Mouse (Mus musculus) adrenal gland, postnatal 14 days (tissue): ENCODE data around the gene Sar1b. TPM values are rescaled to one million over a fixed set of nuclear protein-coding genes. Genes with fewer than 3 reads are reported as not detected.
"Not testable (repeated sequence)": the region's sequence is repeated elsewhere in the genome, so short reads cannot be mapped to it uniquely, and the experiment has no call there.

Experiments used
- DNase-seq: peaks from one replicate; pipeline ENCODE4 v3.0.0; 2021; ENCODE audit warnings: mixed read lengths
- total RNA-seq: library from RNA; stranded (reverse); gene quantifications from 2 replicates; pipeline ENCODE4 v1.2.3, GENCODE M21; 2021

The Sar1b gene
- total RNA-seq, 1 experiment from 2014 or later, result 99.2 TPM

DNA sequence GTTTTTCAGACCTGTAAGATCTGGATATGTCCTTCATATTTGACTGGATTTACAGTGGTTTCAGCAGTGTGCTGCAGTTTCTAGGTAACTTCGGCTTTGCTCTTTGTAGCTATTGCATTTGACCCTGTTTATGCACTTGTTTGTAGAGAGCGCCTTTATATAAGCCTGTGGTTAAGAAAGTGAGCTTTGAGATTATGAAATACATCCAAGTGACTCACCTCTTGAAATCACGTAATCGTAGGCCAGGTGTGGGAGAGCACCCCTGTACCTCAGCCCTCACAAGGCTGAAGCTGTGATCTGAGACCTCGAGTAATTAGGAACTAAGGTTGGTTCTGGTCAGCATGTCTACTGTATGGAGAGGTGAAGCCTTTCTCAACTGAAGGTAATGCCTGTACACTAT lies 14.0 kb downstream of the Sar1b start:
- DNase-seq, result no peak

DNA sequence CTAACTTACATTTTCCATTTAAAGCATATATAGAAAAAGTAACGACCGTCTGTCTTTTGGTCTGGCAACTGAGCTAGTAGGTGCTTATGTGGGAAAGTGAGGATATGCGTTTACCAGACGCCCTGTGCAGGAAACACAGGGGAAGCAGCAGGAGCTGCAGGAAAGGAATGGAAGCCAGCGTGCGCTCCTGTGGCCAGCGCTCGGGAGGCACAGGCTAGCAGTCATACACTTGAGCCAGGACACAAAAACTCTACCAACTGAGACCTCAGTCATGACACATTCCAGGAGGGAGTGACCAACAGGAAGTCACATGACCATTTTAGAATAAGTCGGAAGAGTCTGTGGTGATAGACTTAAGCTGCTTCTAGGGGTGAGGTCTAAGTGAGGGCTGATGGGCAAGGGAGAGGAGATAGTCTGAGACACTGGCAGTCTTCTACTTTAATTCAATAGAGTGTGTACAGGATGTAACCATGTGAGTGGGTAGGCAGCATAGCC lies 17.3 kb downstream of the Sar1b start:
- no peak for DNase-seq

DNA sequence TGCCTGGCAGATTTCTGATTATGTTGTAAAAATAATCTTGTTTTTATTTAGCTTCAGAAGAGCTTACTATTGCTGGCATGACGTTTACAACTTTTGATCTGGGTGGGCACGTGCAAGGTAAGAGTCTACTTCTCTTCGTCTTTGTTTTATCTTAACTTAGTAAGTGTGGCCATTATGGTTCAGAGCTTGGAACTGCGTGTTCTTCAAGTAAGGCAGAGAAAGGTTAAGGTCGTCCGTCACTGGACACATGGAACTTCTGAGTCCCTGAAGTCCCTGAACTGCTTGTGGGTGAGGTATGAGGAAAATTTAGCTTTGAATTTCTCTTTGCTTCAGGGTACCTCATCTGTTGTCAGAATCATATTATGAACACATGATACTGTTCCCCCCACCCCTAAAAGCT lies 19.2 kb downstream of the Sar1b start:
- no peak for DNase-seq

DNA sequence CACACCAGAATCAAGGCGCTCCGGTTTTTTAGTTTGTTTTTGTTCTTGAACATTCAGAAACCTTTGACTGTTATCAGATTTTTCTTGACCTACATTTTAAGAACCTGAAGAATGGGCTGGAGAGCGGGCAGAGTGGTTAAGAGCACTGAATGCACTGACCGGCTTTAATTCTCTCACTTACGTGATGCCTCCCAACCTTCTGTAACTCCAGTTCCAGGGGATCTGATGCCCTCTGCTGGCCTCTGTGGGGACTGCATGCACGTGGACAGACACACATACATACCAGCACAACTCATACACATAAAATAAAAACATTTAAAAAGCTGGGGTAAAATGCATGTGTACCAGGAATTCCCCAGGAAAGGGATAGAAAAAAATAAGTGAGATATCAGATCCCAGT lies 22.4 kb downstream of the Sar1b start:
- peak; percentile 78 for DNase-seq

DNA sequence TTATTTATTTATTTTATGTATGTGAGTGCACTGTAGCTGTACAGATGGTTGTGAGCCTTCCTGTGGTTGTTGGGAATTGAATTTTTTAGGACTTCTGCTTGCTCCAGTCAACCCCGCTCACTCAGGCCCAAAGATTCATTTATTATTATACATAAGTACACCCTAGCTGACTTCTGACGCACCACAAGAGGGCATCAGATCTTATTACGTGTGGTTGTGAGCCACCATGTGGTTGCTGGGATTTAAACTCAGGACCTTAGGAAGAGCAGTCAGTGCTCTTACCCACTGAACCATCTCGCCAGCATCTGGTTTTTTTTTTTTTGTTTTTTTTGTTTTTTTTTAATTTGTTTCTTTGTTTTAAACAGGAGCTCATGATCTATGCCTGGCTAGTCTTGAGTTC lies 26.2 kb downstream of the Sar1b start:
- not testable (repeated sequence) for DNase-seq

DNA sequence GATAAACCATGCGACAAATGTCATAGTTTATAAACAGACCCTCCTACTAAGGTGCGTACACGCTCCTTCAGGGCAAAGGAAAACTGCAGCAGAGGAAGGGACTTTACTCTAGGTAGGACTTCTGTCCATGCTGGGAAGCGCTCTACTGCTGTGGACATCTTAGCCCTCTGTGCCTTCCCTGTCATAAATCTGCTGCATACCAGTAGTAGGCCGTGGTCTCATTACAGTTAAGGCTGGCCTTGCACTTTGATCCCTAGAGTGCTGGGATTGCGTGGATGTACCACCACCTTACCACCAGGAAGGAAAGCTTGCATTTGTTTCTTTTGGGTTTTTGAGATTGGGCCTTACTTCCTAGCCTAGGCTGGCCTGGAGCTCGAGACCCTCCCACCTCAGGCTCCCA lies 27.2 kb downstream of the Sar1b start:
- DNase-seq, result no peak

DNA sequence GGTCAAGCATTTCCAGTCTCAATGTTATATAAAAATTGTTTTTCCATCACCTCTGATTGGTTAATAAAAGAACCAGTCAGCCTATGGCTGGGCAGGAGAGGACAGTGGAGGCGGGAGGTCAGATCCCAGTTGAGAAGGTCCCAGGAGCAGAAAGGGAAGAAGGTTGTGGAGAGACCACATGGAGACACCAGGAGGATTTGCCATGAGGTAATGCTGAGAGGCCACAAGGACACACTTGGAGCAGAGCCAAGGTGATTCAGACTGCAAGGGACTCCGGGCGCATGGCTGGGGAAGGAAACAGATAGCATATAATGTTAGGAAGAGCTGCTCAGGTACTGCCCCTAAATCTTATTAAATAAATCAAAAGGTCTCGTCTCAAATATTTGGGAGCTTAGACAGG lies 32.8 kb downstream of the Sar1b start:
- DNase-seq, result peak; percentile 85

DNA sequence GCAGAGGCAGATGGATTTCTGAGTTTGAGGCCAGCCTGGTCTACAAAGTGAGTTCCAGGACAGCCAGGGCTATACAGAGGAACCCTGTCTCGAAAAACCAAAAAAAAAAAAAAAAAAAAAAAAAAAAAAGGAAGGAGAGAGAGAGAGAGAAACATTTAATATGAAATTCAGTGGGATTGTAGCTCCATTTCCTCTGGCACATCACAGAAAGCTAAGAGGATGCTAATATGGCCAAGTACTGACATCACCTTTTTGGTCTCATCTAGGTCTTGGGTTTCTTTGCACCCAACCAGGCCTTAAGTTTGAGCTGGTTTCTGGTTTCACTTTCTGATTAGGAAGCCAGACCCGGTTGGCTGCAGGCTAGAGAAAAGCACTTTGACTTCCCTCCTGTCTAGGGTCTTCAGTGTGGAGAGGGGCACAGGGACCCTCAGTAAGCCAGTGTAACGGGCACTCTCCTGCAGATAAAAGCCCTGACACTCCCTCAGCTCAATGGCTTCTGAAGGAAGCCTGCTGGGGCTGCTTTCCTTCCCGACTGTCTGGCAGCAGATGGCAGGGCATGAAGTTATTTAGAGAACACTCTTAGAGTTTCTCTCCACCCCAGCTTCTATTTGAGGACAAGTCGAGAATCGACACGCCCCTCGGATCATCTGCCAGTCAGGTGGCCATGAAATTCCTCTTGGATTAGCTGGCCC lies 37.3 kb downstream of the Sar1b start:
- DNase-seq, result no peak

DNA sequence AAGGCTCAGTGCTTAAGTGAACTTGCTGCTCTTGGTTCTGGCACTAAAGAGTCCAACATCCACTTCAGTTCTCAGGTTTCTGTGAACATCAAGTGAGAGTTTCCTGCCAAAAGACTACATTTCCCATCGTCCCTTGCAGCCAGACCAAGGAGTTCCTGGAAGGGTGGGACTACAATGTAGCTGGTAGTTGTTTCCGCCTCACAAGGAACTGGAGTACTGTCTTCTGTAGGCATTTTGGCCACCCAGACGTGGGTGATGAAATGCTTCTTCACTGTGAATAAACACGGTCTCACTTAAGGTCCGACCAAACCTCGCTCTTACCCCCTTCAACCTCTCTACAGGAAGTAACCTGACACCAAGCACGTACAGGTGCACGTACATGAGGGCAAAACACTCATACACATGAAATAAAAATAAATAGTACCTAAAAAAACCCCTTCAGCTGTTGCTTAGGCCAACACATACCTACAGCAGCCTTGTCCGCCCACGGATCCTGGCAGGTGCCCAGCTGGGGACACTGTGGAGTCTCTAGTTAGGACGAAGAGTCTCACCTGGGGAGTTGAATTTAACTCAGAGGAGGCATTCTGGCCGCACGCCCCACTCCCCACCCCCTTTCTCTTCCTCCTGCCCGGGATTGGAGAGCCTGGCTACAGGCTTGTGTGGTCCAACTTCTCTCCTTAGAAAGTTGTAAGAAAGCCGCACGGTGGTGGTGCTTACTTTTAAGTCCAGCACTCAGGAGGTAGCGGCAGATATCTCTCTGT lies 41.9 kb downstream of the Sar1b start:
- DNase-seq, result peak; percentile 86

DNA sequence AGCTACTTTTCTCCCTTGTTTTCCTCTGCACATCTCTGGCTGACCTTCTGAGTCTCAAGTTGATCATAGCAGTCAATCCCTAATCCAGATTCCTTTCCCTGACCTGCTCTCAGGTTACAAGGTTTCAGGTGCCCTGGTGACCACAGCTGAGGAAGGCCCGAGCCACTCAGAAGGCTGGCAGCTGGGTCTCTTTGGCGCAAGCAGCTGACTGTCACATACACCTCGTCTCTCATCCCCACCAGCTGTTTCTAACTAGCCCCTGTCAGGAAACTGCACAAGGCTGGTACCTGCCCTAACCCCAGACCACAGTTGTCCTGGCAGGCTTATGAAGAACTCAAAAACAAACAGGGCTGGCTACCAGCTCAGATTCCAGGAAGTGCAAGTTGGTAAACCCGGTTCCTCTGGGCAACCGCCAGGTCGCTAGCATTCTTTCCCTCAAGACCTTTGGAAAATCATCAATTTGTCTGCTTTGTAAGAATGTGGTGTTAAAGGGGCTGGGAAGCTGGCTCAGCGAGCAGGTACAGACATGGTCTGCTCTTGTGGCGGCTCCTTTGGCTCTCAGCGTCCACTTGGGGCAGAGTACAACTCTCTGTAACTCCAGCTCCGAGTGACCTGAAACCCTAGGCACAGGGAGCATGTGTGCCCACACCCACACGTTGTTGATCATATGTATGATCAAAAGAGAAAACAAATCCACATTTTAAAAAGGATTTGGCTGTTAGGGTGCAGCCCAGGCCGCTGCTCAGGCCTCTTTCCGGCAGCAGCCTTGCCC lies 43.8 kb downstream of the Sar1b start:
- DNase-seq, result no peak

DNA sequence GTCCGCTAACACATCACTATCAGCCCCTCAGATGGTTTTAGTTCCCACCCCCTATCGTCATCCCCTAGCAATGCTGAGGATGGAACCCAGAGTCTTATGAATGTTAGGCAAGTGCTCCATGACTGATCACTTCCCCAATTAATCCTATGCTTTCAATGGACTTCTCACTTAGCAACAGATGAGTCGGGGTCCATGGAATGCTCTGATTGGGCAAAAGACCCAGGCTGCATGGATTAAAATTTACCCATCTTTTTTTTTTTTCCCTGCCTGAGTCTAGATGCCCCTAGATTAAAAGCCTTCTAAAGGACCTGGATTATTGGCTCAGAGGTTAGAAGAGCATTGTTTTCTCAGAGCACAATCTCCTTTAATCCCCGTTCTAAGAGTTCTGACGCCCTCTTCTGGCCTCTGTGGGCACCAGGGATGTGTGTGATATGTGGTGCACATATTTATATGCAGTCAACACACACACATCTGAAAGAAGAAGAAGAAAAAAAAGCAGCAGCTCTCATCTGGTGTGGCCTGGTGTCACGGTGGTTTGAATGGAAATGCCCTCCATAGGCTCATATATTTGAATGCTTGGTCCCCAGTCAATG lies 46.2 kb downstream of the Sar1b start:
- DNase-seq, result peak; percentile 49

DNA sequence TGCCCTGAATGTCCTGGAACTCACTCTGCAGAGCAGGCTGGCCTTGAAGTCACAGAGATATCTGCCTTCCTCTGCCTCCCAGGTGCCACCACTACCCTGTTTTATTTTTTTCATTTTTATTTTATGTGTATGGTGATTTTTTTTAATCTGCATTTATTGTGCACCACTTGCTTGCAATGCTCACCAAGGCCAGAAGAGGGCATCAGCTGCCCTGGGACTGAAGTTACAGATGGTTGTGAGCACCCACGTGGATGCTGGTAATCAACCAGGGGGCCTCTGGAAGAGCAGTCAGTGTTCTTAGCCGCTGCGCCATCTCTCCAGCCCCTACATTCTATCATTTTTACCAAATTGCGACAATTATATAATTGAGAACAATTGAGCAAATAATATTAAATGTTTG lies 47.7 kb downstream of the Sar1b start:
- DNase-seq, result no peak

DNA sequence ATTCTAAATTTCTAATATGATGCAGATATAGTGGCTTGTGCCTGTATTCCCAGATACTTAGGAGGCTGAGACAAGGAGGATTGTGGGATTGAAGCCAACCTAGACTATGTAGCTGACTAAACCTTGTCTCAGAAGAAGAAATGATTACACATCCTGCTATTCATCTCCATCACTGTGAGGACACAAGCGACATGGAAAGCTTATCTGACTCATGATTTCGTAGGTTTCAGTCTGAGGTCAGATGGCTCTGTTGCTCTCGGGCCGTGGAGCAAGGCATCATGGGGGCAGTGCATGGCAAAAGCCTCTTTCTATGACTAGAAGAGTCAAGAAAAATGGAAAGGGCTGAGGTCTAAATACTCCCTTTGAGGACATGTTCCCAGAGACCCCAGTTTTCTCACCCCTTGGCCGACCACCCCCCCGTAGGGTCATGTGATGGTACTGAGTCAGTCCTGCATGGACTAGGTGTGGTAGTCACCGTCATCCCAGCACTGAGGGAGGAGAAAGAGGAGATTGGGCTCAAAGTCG lies 48.6 kb downstream of the Sar1b start:
- peak; percentile 21 for DNase-seq

DNA sequence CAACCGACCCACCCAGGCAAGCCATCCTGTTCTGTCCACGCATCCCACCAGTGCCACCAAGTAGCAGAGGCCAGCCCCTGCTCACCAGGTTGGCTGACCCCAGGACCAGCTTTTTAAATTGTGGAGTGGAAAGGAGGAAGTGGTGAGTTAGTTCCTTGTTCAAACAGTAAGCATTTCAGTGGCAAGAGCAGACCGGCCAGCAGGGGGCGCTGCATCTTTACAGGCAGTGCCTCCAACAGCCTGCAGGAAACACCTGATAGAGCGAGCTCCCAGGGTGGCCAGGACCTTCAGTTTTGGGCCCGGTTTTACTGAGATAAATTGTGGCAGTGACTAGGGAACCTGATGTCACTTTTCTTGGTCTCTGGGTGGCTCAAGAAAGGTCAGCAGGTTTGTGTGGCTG lies 54.3 kb downstream of the Sar1b start:
- peak; percentile 96 for DNase-seq

DNA sequence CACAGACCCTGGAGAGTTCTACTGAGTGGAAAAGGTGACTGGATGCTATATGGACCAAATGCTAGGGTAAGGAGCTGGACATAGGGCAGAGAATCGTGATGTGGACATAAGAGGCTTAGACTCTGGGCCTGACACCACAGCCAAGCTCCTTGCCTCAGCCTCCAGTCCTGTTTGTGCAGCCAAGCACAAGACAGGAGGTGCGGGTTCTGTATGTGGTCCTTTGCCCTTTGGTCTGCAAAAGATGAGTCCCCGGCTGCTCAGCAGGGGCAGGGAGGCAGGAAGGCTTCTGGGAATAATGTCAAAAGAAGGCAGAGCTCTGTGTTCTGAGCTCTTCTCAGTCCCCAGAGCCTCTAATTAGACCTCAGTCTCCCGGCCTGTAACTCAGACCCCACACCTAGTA lies 55.4 kb downstream of the Sar1b start:
- no peak for DNase-seq

DNA sequence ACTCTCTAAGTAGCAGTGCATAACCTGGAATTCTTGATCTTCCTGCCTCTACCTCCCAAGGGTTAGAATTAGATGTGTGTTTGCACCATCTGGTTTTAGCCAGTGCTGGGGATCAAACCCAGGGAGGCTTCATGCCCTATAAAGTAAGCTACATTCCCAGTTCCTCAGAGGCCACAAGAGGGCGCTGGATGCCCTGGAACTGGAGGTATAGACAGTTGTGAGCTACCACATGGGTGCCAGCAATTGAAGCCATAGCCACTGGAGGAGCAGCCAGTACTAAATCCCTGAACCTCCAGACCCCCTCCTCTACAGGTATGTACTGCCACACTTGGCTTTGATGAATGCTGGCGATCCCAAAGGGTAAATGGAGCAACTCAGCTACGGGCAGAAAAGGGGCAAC lies 56.5 kb downstream of the Sar1b start:
- DNase-seq, result peak; percentile 71

DNA sequence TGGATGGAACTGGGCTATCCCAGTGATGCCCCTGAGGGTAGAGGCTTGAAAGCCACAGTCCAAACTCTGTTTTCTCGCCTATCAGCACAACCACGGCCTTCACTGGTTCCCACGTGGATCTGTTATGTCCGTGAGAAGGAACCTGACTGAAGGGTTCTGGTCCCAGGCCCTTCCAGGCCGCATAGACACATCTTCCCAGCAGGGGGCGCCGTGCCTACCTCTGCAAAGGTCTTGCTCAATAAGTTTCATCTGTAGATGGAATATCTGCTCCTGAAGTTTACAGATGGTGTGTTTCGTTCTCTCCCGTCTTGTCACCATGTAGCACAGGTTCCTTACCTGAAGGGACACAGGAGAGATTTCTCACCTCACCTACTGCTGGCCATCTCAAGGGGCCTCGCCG lies 57.4 kb downstream of the Sar1b start:
- DNase-seq, result peak; percentile 93

DNA sequence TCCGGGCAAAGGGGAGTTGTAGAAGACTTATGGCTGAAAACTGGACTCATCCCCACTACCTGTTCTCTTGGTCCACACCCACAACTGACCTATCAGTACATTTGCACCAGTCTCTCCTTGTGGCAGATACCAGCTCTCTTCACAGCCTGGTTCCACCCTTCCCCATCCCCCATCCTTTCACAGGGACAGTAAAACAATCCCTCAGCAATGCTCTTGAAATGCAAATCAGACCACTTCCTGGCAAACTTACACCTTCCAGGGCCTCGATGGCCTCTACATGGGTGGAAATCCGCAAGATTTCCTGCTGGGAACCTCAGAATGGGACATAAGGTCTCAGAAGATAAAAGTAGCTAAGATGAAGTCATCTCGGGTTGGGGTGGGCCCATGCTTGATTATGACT lies 59.2 kb downstream of the Sar1b start:
- no peak for DNase-seq

DNA sequence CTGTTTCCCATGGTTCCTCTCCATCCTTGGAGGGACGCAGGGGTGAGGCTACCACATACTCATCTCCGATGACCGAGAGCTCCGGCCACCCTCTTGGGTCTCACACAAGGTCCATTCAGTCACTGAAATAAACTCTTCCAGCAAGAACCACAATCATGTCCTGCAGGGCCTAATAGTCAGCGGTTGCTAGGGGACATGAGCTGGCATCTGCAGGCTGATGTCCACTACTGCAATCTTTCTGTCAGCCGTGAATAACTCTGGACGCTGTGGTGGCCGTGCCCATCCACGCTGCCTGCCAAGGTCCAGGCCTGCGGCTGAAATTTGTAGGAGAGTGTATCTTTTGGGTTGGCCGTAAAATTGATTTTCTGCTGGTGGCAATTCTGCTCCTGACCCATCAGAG lies 59.8 kb downstream of the Sar1b start:
- no peak for DNase-seq

DNA sequence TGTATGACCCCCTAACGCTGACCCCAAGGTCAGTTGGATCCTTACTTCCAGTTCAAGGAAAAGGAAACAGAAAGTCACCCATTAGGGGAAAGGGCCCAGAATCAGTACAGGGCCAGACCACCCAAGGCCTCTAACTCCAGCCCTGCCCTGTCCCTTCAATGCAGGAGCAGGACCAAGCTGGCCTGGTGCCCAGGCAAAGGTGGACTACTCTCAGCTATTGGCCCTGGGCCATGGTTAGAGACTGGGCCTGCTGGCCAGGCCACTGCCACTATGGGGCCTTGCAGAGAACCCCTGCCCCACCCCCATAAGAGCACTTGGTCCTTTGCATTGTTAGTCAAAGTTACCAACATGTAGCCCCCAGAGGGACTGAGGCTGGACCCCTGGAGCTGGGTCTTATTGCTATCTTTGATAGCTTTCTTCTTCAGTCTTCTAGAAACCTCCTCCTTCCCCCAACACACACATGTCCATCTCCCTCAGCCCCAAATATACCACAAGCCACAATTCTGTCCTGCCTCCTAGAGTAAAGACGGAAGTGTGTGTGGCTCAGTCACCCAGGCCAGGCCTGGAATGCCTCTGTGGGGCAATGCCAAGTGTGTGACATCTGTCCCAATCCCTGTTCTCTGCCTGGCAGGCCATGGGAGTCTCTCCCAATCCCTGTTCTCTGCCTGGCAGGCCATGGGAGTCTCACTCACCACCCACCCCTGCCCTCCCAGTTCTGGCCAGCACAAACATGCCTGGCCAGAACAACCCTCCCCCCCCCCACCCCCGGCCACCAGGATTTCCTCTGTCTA lies 60.7 kb downstream of the Sar1b start:
- peak; percentile 70 for DNase-seq

DNA sequence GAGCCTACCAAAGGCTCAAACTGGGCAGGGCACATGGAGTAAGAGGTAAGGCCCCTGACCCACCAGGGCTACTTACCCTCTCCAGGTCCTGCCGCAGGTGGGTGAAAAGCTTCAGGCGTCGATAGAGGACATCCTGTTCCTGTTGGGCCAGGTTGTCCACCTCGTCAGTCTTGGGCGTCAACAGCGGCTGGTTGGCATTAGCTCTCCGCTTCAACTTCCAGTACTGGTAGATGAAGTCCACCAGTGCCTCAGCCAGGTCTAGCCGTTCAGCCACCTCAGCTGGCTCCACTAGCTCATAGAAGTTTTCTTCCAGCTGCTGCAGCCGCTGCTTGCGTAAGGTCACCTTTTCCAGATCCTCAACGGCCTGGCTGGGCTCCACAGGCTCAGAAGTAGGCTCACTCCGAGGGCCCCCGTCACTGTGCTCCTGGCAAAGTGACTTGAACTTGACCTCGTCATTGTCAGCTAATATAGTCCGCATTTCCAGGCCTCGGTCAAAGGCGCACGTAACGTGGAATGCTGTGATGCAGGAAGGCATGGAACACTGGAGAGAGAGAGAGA lies 61.5 kb downstream of the Sar1b start:
- DNase-seq, result peak; percentile 50
